Mouse (Mus musculus) forebrain, embryonic 12.5 days (tissue): ENCODE data around the gene Pnn. TPM values are rescaled to one million over a fixed set of nuclear protein-coding genes. Genes with fewer than 3 reads are reported as not detected.

ENCODE experiments used
- ATAC-seq: fragments of 200-750 bp; cut with Nextera tagmentation; 2 replicates; pipeline ENCODE4 v1.8.0; 2017; ENCODE audit warnings: moderate TSS enrichment; ENCODE audit not compliant: low FRiP score
- H3K27ac ChIP-seq: fragments of 300-500 bp; sonication (generic); 2 replicates; pipeline ENCODE4 v1.5.1; 2016; ENCODE audit warnings: mild to moderate bottlenecking
- H3K27me3 ChIP-seq: fragments of 300-500 bp; sonication (generic); 2 replicates; pipeline ENCODE4 v1.6.1; 2016; ENCODE audit warnings: mild to moderate bottlenecking
- H3K36me3 ChIP-seq: fragments of 300-500 bp; sonication (generic); replicated peaks from 2 replicates; pipeline ENCODE4 v1.6.1; 2016; ENCODE audit warnings: mild to moderate bottlenecking
- H3K4me1 ChIP-seq: fragments of 300-500 bp; sonication (generic); 2 replicates; pipeline ENCODE4 v1.6.1; 2016
- H3K4me2 ChIP-seq: fragments of 300-500 bp; sonication (generic); 2 replicates; pipeline ENCODE4 v1.6.1; 2016; ENCODE audit warnings: mild to moderate bottlenecking, moderate library complexity
- H3K4me3 ChIP-seq: fragments of 300-500 bp; sonication (generic); replicated peaks from 2 replicates; pipeline ENCODE4 v1.5.1; 2016; ENCODE audit warnings: mild to moderate bottlenecking
- H3K9ac ChIP-seq: fragments of 300-500 bp; sonication (generic); 2 replicates; pipeline ENCODE4 v1.6.1; 2016; ENCODE audit warnings: mild to moderate bottlenecking
- H3K9me3 ChIP-seq: fragments of 300-500 bp; sonication (generic); 2 replicates; pipeline ENCODE4 v1.6.1; 2016
- WGBS: fragments of 180-500 bp; shearing (Covaris S2); methylation state at CpG from one replicate; pipeline ENCODE4 v1.1.7; 2016; 5-methylcytosine and 5-hydroxymethylcytosine counted together
- polyA plus RNA-seq: library from polyadenylated mRNA; unstranded; fragments of >200 nt; fragmentation: Nextera tagmentation; extraction: Ambion mirVana; gene quantifications from 2 replicates; pipeline ENCODE4 v1.2.1, GENCODE M21; 2016

Gene Pnn
- polyA plus RNA-seq, 1 experiment from 2014 or later: 130 TPM

- no peak overlapping the region for H3K4me2 ChIP-seq
- 0 out of 2 replicates have a peak, but pooled peaks cover 4% of the 10 kb centered on the region for H3K36me3 ChIP-seq
- H3K27ac ChIP-seq: no peak overlapping the region
- H3K9ac ChIP-seq: no peak overlapping the region
- no peaks in the 10 kb centered on the region for H3K9me3 ChIP-seq
- no peak for ATAC-seq
- H3K4me3 ChIP-seq: no peak overlapping the region
- H3K27me3 ChIP-seq: no peaks in the 10 kb centered on the region
- H3K4me1 ChIP-seq: no peaks in the 10 kb centered on the region
- 74% methylated on average over 5 of the region's 5 CpGs for WGBS
These were observed 17.8 kb downstream of the Pnn start for GRCm38 (mm10) chr12:59084446-59084845.

GRCm38 (mm10) chr12:59086171-59086570 lies 19.5 kb downstream of the Pnn start:
- Histone ChIP-seq H3K4me2 (no peak overlapping the region), H3K36me3 (no peaks in the 10 kb centered on the region), H3K4me1 (no peaks in the 10 kb centered on the region), H3K4me3 (no peak overlapping the region), H3K9me3 (no peaks in the 10 kb centered on the region), H3K9ac (no peak overlapping the region), H3K27me3 (no peaks in the 10 kb centered on the region), H3K27ac (no peak overlapping the region)
- 84% methylated on average over 5 of the region's 5 CpGs for WGBS
- ATAC-seq: no peak

GRCm38 (mm10) chr12:59093543-59093942 lies 26.9 kb downstream of the Pnn start:
- H3K4me2 ChIP-seq: no peak overlapping the region
- H3K4me1 ChIP-seq: no peaks in the 10 kb centered on the region
- H3K36me3 ChIP-seq: no peaks in the 10 kb centered on the region
- H3K4me3 ChIP-seq: no peak overlapping the region
- 80% methylated on average over 2 of the region's 2 CpGs for WGBS
- H3K27ac ChIP-seq: no peak overlapping the region
- no peaks in the 10 kb centered on the region for H3K27me3 ChIP-seq
- H3K9me3 ChIP-seq: no peaks in the 10 kb centered on the region
- no peak overlapping the region for H3K9ac ChIP-seq
- ATAC-seq: no peak

- ATAC-seq: no peak
- no peaks in the 10 kb centered on the region for H3K9me3 ChIP-seq
- H3K27ac ChIP-seq: no peak within 1 kb of the TSS
- H3K4me1 ChIP-seq: no peaks in the 10 kb centered on the region
- H3K4me3 ChIP-seq: no peak within 1 kb of the TSS
- no peak within 1 kb of the TSS for H3K9ac ChIP-seq
- WGBS: 86% methylated on average over 19 of the region's 19 CpGs
- no peaks in the 10 kb centered on the region for H3K36me3 ChIP-seq
- no peaks in the 10 kb centered on the region for H3K27me3 ChIP-seq
- no peak within 1 kb of the TSS for H3K4me2 ChIP-seq
These were observed 28.7 kb downstream of the Pnn start, which contains the start of gene Mia2 for GRCm38 (mm10) chr12:59095104-59096025. Gene Mia2, plus strand, starts transcription at chr12:59095799.

GRCm38 (mm10) chr12:59104771-59105170 lies 38.1 kb downstream of the Pnn start:
- no peak overlapping the region for H3K9ac ChIP-seq
- H3K4me2 ChIP-seq: no peak overlapping the region
- no peaks in the 10 kb centered on the region for H3K36me3 ChIP-seq
- no peak for ATAC-seq
- no peak overlapping the region for H3K4me3 ChIP-seq
- no peaks in the 10 kb centered on the region for H3K27me3 ChIP-seq
- no peak overlapping the region for H3K27ac ChIP-seq
- no peaks in the 10 kb centered on the region for H3K9me3 ChIP-seq
- no peaks in the 10 kb centered on the region for H3K4me1 ChIP-seq
- 70% methylated on average over 5 of the region's 5 CpGs for WGBS

- Histone ChIP-seq H3K9me3 (no peaks in the 10 kb centered on the region), H3K36me3 (no peaks in the 10 kb centered on the region), H3K27ac (no peak overlapping the region), H3K4me2 (no peak overlapping the region), H3K4me3 (no peak overlapping the region), H3K9ac (no peak overlapping the region), H3K4me1 (no peaks in the 10 kb centered on the region), H3K27me3 (no peaks in the 10 kb centered on the region)
- 89% methylated on average over 6 of the region's 6 CpGs for WGBS
- no peak for ATAC-seq
These were observed 39.2 kb downstream of the Pnn start for GRCm38 (mm10) chr12:59105914-59106313.

- Histone ChIP-seq H3K27ac (no peak overlapping the region), H3K9me3 (no peaks in the 10 kb centered on the region), H3K4me2 (no peak overlapping the region), H3K27me3 (no peaks in the 10 kb centered on the region), H3K9ac (no peak overlapping the region), H3K4me3 (no peak overlapping the region), H3K36me3 (no peaks in the 10 kb centered on the region), H3K4me1 (no peaks in the 10 kb centered on the region)
- 87% methylated on average over 5 of the region's 5 CpGs for WGBS
- ATAC-seq: no peak
These were observed 39.8 kb downstream of the Pnn start for GRCm38 (mm10) chr12:59106491-59106890.

- Histone ChIP-seq H3K27ac (no peak overlapping the region), H3K4me3 (no peak overlapping the region), H3K4me2 (no peak overlapping the region), H3K9ac (no peak overlapping the region), H3K9me3 (no peaks in the 10 kb centered on the region), H3K36me3 (no peaks in the 10 kb centered on the region), H3K27me3 (no peaks in the 10 kb centered on the region), H3K4me1 (no peaks in the 10 kb centered on the region)
- ATAC-seq: no peak
- 85% methylated on average over 4 of the region's 4 CpGs for WGBS
These were observed 41.2 kb downstream of the Pnn start for GRCm38 (mm10) chr12:59107926-59108325.

GRCm38 (mm10) chr12:59117184-59117583 lies 50.5 kb downstream of the Pnn start:
- Histone ChIP-seq H3K36me3 (no peaks in the 10 kb centered on the region), H3K9ac (no peak overlapping the region), H3K4me3 (no peak overlapping the region), H3K27ac (no peak overlapping the region), H3K27me3 (no peaks in the 10 kb centered on the region), H3K4me2 (no peak overlapping the region), H3K9me3 (no peaks in the 10 kb centered on the region), H3K4me1 (no peaks in the 10 kb centered on the region)
- no peak for ATAC-seq
- WGBS: 94% methylated on average over 3 of the region's 3 CpGs

Other genes starting within 250 kb of the Pnn start
- 90.2 and 96.0 TPM in 2 replicates for gene Sec23a, start 54.9 kb upstream of the Pnn start, polyA plus RNA-seq
- gene Gemin2, start 53.5 kb upstream of the Pnn start, polyA plus RNA-seq: 26.3 and 26.5 TPM in 2 replicates
- gene Trappc6b, start 5.4 kb upstream of the Pnn start, polyA plus RNA-seq: 100.0 and 106 TPM in 2 replicates
- 49.1 and 52.2 TPM in 2 replicates for gene Mia2, start 28.9 kb downstream of the Pnn start, polyA plus RNA-seq
- gene Fbxo33, start 152.8 kb downstream of the Pnn start, polyA plus RNA-seq: 9.1 and 10.0 TPM in 2 replicates